Comparison of ENCODE assay signal across 16 mouse cellular contexts in genomic region chr19:41052247-41052646, GRCm38 (mm10). TPM values are rescaled to one million over a fixed set of nuclear protein-coding genes. Genes with fewer than 3 reads are reported as not detected.
"Had no signal": no experiment of that assay in that cellular context is flagged by ENCODE, and none has a peak within 500 bp of the region (broad histone marks: within the 10 kb centered on the region; RNA-seq: fewer than 3 reads in every experiment).

No protein-coding gene starts in this region.

- H3K9ac ChIP-seq: hindbrain, embryonic 14.5 days; limb, embryonic 13.5 days; midbrain, embryonic 12.5 days; neural tube, embryonic 13.5 days had no signal

- H3K9me3 ChIP-seq: hindbrain, embryonic 10.5 days; limb, embryonic 13.5 days; midbrain, embryonic 12.5 days; neural tube, embryonic 13.5 days had no signal

- H3K4me1 ChIP-seq: limb, embryonic 13.5 days; midbrain, embryonic 12.5 days; neural tube, embryonic 13.5 days had no signal

- H3K36me3 ChIP-seq: hindbrain, embryonic 10.5 days; limb, embryonic 13.5 days; midbrain, embryonic 12.5 days; neural tube, embryonic 13.5 days had no signal

- H3K4me3 ChIP-seq: hindbrain, embryonic 10.5 days; limb, embryonic 13.5 days; midbrain, embryonic 12.5 days; neural tube, embryonic 13.5 days had no signal

- ATAC-seq: midbrain, embryonic 16.5 days had no signal

- DNase-seq: kidney, adult 11 months; left cerebral cortex, postnatal 4 days; right cerebral cortex, postnatal 14 days; thymus, postnatal 25 days had no signal

- H3K27ac ChIP-seq: hindbrain, embryonic 10.5 days; hindbrain, embryonic 14.5 days; limb, embryonic 13.5 days; midbrain, embryonic 12.5 days; neural tube, embryonic 13.5 days had no signal

- H3K27me3 ChIP-seq: limb, embryonic 13.5 days; midbrain, embryonic 12.5 days; neural tube, embryonic 13.5 days had no signal

- H3K4me2 ChIP-seq: hindbrain, embryonic 14.5 days; limb, embryonic 13.5 days; liver, embryonic 11.5 days; midbrain, embryonic 12.5 days; neural tube, embryonic 13.5 days had no signal

RNA-seq across cellular contexts. Expression of gene Dntt, which starts 23.2 kb away (rescaled TPM):
- polyA plus RNA-seq: hindbrain, embryonic 10.5 days; limb, embryonic 13.5 days; liver, embryonic 11.5 days; liver, embryonic 16.5 days; stomach, embryonic 16.5 days had no signal

RNA-seq across cellular contexts. Expression of gene Opalin, which starts 24.7 kb away (rescaled TPM):
- polyA plus RNA-seq: hindbrain, embryonic 10.5 days; hindbrain, embryonic 14.5 days; large intestine, adult 2 months; limb, embryonic 13.5 days; liver, embryonic 11.5 days; liver, embryonic 16.5 days; midbrain, embryonic 12.5 days; midbrain, embryonic 16.5 days; neural tube, embryonic 13.5 days; spleen, adult 2 months; stomach, embryonic 16.5 days; urinary bladder, adult 2 months had no signal
